Mouse (Mus musculus): ENCODE measurements at regions not wholly inside any gene's neighbourhood (a gene's known extent, or its start where the extent isn't known, plus 50 kb on each side); places are given as distances from the start of the nearest gene placed in this dataset.

DNA sequence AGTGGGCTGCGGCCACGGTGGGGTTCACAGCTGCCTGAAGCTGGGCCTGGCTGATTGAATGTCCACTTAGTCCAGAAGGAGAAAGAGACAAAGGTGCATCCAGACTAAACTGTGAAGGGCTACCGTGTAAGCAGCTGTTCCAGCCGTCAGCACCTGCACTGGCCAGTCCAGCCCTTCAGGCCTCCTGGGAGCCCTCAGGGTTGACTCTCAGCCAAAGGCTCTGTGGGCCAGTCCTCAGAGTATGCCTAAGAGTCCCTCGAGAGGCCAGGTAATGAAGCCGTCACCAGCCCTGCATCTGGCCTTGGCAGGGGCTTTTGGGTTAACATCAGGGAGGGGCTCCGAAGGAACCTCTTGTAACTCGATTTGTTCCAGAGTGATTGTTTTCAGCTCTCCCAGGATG is 187.4 kb downstream of the Gpd2 start:
- intact Hi-C loops (cut with DNase I): no loop called here

DNA sequence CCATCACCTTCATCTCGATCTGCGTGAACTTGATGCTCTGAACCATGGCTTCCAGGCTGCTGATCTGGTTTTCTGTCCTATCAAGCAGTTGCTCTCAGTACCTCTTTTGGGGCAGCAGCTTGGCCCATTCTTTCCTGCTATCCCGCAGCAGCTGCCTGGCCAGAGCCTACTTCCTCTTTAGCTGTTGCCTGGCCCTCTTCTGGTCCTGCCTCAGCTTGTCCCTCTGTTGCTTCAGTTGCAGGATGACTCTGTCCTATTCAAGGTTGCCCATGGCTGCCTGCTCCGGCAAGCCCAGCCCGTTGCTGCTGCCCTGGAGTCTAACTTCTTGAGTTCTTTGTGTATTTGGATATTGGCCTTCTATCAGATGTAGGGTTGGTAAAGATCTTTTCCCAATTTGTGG is 188.0 kb downstream of the Gpd2 start:
- DNase-seq: no peak
- intact Hi-C loops (cut with DNase I): no loop called here

More for the DNA sequence above, 187.4 kb downstream of the Gpd2 start:
- DNase-seq: no peak

DNA sequence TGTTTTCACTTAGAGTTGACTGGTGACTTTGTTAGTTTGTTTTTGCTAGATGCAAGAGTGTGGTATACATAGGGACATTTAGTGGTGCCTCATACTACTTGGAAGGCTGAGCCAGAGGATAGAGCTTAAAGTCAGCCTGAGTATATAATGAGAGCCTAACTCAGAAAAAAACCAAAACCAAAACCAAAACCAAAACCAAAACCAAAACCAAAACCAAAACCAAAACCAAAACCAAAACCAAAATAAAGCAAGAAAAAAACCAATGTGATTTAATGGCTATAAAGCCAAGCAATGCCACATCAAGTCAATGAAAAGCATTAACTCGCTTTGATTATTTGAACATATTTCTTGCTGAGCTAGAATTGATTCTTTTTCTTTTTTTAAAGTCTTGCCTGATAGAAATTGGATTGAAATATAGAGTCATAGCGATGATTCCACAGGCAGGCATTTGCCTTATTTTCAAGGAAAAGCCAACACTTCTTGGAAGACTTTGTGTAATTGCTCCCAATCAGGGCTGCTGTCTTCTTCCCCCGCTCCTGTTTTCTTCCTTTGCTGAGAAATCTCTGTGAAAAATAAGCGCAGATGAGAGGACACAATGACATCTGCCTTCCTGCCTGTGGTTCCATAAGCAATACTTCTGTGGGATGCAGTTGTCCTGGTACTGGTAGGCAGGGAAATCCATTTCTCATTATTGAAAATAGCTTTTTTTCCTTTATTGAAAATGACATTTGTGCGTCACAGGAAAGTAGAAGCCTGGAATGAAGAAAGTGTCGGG is 213.7 kb downstream of the Gpd2 start:
- intact Hi-C loops (cut with DNase I): no loop called here
- DNase-seq: no peak

DNA sequence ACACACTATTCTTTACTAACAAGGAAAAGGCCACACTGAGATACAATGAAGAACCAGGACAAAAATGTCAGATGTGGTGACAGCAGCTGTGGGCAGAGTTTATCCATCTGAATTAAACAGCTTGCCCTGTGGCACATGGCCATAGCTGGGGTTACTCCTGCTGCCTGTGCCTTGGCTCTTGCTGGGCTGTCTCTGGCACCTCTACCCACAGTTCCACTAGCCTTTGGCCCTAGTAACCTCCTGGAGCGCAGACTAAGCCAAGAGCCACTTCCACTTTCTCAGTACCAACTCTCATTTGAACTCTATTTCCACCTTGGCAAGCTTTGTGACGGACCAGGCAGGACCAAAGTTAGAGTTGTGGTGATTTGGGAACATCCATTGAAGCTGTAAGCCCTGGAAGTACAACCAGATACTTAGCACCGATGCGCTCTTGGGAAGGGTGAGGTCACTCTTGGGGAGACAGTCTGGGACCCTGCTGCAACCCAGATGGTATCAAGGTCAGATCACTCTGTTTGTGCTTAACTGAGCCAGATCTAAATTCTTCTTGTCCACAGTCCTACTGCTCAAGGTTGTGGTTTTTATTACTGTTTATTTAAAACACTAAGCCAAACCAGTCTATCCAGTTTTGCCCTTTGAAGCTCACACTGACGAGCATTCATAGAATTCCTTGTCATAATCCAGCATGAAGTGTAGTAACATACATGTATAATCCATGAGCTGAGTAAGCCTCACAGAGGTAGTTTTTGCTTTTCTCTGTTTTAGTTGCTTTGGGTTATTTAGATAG is 216.7 kb downstream of the Gpd2 start:
- intact Hi-C loops (cut with DNase I): no loop called here
- peak in 1 of 2 experiments; percentile 1 for DNase-seq

DNA sequence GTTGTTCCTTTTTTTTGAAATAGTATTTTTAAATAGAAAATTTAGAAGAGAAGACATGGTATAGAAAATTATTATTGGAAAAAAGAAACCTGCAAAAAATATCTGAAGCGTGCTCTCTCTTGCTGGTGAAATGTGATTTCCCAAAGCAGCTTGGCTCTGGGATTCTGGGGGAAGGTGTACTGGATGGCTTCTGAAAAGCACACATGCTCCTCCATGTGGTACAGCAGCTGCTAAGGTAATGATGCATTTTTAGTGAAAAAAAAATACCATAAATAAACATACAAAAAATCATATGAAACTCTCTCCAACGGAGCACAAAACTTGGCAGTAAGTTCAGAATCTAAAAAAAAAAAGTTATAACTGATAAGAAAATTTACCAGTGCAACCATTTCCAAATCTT is 222.5 kb downstream of the Gpd2 start:
- no peak for DNase-seq

DNA sequence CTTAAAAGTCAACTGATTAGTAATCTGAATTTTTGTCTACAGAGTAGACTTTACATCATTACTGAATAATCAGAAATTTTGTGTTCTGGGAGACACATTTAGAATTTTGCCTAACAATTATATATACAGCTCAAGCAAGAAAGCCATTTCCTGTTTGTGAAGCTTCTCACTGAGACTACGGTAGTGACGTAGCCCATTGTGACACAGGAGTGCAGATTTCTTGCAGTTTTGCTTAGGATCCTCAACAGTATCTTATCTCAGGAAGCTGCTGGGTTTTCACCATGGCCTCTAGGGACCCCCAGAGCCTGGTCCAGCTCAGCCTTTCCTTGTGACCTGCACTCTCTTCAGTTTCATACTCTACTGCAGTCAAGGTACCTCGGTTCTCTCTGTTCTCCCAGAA is 236.4 kb downstream of the Gpd2 start:
- no peak for DNase-seq
- intact Hi-C loops (cut with DNase I): no loop called here

More for the DNA sequence above, 222.5 kb downstream of the Gpd2 start:
- intact Hi-C loops (cut with DNase I): no loop called here

DNA sequence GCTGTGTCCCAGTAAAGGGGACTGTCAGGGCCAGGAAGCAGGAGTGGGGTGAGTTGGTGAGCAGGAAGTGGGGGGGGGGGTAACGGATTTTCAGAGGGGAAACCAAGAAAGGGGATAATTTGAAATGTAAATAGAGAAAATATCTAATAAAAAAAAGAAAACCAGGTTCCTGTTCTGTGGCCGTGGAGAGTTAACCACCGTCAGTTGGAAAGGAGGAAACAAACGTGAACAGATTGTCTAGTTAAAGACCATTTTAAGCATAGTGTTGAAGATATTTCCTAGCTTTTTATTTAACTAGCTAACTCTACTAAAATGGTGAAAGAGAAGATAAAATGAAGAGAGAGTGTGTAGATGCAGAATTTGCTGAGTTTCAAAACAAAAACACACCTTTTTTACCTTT is 254.7 kb downstream of the Gpd2 start:
- DNase-seq: no peak
- intact Hi-C loops (cut with DNase I): no loop called here

DNA sequence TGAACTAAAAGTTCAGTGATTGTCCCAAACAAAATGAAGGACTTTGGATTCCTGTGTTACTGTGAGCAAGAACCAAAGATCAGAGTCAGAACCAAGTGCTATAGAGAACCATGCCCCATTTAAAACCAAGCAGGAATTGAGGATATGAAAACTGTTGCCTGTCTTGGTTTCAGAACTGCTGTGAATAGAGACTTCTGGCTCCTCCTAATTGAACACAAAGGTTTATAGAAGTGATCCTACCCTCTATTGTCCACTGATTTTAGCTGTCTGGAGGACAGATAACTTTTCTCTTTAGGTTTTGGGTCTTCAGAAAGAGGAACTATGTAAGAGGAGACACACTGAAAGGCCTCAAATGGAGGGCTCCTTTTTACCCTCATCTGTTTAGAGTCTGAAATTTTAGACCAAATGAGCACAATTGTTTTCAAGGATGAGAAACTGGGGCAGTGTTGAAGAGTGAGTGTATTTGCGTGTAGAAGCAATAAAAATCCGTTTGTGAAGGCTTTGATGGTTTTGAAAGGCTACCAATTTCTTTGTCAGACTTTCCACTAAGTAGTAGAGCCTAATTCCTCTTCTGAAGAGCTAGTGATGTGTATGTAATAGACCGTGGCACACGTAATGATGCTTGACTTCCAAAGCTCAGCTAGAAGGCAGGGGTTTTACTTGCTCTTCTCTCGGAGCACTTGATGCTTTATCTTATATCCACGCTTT is 255.6 kb downstream of the Gpd2 start:
- no peak for DNase-seq

DNA sequence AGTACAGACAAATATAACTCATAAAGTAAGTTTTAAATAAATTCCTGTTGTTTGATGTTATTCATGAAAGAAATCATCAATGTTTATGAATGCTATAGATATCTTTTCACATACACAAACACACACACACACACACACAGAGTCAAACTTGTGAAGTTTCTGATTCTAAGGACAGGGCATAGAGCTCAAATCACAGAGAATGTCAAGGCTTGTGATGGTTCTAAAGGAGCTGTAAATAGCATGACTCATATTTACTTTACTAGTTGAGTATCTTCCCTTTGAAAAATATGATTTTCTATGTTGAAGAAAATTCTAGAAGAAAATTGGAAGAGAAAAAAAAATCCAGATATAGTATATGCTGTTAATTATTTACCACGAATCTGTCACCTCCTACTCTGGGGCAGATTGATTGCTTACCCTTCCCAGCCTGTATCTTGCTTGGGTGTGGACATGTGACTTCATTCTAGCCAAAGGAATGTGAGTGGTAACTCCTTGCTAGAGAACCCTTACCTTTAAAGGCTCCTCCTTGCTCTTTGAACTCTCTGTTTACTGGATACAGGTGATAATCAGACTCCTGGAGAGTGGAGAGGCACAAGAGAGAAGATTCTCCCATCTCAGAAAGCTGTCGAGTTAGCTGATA is 259.0 kb downstream of the Gpd2 start:
- intact Hi-C loops (cut with DNase I): no loop called here
- DNase-seq: no peak

More for the DNA sequence above, 255.6 kb downstream of the Gpd2 start:
- intact Hi-C loops (cut with DNase I): no loop called here

DNA sequence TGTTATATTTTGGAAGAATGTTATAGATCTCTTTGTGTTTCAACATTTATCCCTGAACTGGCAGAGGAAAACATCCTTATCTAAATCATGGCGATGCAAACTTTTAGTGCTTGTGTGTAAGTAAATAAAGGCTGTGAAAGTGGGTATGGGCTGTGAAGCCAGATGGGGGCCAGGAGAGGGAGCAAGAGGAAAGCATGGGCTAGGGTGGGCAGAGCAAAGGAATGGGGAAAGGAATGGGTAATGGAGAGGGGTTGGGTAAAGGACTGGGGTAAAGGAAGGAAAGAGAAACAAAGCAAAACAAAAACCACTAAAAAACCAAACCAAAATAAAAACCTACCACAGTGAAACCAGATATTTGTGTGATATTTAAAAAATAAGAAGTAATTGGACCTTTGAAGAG is 260.5 kb downstream of the Gpd2 start:
- no peak for DNase-seq
- intact Hi-C loops (cut with DNase I): no loop called here

DNA sequence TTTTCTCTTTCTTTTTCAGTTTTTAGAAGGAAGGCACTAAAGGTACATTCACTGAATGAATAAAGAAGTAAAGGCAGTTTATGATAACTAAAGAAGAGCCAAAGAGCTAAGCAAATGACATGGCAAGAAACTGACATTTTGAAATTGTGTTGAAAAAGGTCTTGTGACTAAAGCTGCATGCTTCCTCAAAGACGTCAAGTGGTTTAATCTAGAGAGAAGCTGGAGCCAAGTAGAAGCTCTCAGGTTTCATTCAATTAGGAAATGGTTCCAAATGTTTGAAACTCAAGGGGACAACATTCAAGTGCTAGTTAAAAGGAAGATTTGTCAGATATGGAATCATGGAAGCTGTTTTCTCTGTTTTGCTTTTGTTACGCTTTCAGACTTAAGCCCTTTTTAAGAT is 267.2 kb downstream of the Gpd2 start:
- intact Hi-C loops (cut with DNase I): no loop called here
- no peak for DNase-seq

DNA sequence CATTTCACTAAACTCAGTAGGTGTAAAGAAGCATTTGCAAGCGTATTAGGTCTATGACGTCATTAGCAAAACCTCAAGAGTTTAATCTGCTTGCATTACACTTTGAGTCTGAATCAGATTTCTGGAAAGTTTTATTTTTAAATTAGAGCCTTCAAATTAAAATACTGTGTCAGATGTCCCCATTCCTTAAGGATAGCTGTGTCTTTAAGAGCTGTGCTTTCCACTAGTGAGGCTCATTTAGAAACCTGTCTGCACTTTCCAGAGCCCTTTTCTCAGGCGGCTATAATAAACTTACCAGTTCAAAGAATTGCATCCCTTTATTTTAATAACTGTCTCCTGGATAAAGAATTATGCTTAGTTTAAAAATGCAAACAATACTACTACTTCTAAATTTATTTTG is 285.0 kb downstream of the Gpd2 start:
- intact Hi-C loops (cut with DNase I): no loop called here
- no peak for DNase-seq

DNA sequence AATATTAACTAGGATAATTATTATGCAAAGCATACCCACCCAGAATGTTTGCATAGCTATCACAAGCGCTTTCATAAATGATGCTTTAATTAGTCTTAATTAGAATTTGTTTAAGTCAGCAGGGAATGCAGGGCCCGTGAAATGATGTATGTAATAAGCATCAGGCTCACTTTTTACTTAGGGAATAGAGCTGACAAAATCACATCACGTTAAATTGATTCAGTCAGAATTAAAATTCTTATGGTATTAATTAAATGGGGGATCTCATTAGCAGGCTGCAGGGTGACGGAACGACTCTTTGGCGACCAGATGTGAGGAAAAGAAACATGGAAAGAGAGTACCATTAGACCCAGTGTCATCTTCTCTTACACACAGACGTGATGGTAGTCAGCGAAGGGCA is 285.5 kb downstream of the Gpd2 start:
- intact Hi-C loops (cut with DNase I): no loop called here
- no peak for DNase-seq

DNA sequence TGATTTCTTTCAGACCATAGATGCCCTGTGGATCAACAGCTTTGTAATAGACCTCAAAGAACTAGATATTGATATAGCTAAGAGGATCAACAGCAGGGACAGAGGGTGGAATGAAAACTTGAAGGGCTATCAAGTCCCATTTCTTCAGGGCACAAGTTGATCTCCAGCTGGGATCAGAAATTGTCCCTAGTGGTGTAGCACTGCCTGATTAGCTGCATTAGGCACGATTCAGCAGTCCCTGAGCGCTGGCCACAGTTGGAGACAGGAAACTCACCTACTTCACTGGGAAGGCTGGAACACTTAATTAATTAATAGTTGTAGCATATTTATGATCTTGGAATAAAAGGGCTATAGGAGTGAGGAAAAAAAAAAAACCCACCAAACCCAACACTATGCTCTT is 290.5 kb downstream of the Gpd2 start:
- no peak for DNase-seq
- intact Hi-C loops (cut with DNase I): no loop called here

DNA sequence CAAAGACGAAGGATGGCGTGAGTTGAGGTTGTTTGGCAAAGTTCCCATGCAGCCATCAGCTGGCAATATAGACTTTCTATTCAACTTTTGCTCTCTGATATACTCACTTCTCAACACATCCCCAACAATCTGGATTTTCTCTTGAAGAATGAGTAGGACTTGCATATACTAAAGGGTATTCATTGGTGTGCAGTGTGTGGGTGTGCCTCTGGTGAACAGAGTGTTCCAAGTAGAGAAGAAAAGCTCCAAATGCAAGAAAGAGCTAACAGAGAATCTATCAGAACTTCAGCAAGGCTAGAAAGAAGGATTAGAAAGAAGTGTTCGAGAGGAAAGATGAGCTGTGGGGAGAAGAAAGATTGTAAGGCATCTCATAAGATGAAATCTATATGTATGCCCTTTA is 302.4 kb downstream of the Gpd2 start:
- DNase-seq: no peak
- intact Hi-C loops (cut with DNase I): no loop called here

DNA sequence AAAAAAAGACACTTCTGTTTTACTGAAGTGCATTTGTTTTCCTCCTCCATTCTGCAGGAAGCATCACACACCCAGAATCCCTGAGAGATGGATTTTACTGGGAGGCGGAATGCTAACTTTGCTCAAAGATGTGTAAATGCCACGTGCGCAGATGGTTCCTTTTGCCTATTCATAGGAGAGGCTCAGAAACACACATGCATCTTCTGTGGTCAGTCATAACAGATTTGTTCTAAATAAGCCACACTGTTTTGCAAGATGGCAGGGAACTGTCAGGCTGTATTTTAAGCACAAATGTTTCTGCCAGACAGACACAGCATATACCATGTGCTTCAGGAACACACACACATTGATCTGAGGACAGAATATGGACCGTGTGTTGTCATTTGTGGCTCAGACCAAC is 327.8 kb downstream of the Gpd2 start:
- intact Hi-C loops (cut with DNase I): no loop called here
- DNase-seq: no peak

DNA sequence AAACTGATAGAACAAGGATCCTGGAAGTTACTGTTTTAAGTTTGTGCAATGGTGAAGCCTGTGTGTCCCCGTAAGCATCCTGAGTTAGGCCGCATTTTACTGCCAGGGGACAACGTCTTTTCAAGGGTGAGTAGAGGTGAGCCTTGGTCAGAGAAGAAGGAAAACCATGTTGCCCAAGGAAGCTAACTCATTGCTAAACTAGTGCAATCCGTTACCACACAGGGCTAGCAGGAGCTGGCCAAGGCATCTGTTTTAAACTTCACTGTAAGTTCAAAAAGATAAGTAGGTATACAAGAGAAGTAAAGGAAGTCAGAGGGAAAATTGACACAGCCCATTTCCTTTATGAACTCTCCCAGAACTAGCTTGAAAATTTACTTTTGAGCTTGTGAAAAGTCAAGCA is 328.7 kb downstream of the Gpd2 start:
- intact Hi-C loops (cut with DNase I): no loop called here
- DNase-seq: no peak

DNA sequence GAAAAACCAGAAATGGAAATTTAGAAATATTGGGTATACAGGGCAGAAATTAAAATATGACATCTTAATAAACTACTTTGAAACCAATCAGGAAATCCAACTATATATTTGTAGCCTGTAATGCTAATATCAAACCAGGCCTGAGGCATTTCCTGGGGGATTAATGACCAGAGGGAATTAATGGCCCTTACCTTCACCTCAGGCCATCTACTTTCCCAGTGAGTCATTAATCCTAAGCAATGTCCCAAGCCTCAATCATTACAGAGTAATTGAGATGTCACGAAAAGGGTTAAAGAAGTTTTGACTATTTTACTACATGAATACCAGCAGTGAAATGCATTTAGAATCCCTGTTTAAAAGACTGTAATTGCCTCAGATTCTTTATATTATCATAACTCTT is 329.7 kb downstream of the Gpd2 start:
- intact Hi-C loops (cut with DNase I): no loop called here

DNA sequence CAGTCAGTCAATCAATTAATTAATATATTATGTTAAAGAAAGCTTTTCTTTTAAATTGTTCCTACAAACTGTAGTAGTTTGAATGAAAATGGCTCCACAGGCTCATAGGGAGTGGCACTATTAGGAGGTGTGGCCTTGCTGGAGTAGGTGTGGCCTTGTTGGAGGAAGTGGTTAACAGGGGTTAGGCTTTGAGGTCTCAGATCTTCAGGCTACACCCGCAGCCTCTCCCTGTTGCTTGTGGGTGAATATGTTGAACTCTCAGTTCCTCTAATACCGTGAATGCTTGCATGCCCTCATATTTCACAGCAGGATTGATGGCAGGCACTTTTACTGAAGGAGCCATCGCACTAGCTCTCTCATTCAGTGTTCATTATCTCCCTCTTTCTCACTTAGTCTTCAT is 349.6 kb downstream of the Gpd2 start:
- no peak for DNase-seq
- intact Hi-C loops (cut with DNase I): no loop called here

More for the DNA sequence above, 329.7 kb downstream of the Gpd2 start:
- no peak for DNase-seq

DNA sequence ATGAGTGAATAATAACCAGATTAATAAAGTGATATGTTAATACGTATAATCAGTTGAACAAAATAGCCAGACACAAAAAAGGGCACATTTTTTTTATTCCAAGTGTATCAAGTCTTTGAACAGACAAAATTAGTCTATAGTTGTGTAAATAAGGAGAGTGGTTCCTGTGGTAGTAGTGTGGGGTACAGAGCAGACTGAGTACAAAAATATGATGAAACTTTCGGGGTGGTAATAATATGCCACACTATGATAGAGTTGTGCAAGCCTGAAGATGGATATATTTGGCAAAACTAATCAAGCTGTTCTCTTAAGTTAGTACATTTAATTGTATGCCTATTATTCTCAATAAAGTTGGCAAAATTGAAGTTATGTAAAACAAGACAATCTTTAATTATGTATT is 356.1 kb downstream of the Gpd2 start:
- intact Hi-C loops (cut with DNase I): no loop called here
- DNase-seq: no peak
